Mouse (Mus musculus): ENCODE data around the gene Slc25a35. TPM values are rescaled to one million over a fixed set of nuclear protein-coding genes. Genes with fewer than 3 reads are reported as not detected.
"Not testable (repeated sequence)": the region's sequence is repeated elsewhere in the genome, so short reads cannot be mapped to it uniquely, and the experiment has no call there.

Gene Slc25a35
- polyA plus RNA-seq, 1 experiment from 2014 or later, result 3.4 TPM

DNA sequence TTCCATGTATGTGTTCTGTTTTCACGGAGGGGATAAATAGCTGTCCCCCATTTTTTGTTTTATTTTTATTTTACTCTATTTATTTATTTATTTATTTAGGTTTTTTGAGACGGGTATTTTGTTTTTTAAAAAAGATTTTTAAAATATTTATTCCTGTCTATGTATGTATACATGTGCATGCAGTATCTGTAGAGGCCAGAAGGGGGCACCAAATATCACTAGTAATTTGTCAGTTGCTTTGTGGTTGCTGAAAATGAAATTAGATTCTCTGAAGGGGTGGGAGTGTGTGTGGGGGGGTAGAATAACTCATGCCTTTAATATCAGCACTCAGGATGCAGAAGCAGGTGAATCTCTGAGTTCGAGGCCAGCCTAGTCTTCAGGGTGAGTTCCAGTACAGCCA lies 2.1 kb upstream of the Slc25a35 start:
- peak; percentile 44 for DNase-seq (ENCODE audit: low spot score)
- H3K9ac ChIP-seq (ENCODE audit: low read depth, low read length), result no peak overlapping the region
- no peaks in the 10 kb centered on the region for H3K36me3 ChIP-seq (ENCODE audit: control insufficient read depth, insufficient read depth, low read length)
- H3K9me3 ChIP-seq (ENCODE audit: control insufficient read depth, low read length), result no peaks in the 10 kb centered on the region
- H3K4me1 ChIP-seq (ENCODE audit: control insufficient read depth, insufficient read depth, low read length), result peaks cover 8% of the 10 kb centered on the region
- H3K27me3 ChIP-seq (replicated peaks; ENCODE audit: control insufficient read depth, insufficient read depth, low read length), result no peaks in the 10 kb centered on the region
- no peak overlapping the region for H3K27ac ChIP-seq (replicated peaks; ENCODE audit: low read depth, low read length)
- H3K4me3 ChIP-seq (ENCODE audit: low read depth, low read length), result no peak overlapping the region
- ATAC-seq (ENCODE audit: low read depth), result no peak
- WGBS, result 38% methylated on average over 3 of the region's 3 CpGs
- no peak overlapping the region for H3K4me2 ChIP-seq (ENCODE audit: low read depth, low read length)

DNA sequence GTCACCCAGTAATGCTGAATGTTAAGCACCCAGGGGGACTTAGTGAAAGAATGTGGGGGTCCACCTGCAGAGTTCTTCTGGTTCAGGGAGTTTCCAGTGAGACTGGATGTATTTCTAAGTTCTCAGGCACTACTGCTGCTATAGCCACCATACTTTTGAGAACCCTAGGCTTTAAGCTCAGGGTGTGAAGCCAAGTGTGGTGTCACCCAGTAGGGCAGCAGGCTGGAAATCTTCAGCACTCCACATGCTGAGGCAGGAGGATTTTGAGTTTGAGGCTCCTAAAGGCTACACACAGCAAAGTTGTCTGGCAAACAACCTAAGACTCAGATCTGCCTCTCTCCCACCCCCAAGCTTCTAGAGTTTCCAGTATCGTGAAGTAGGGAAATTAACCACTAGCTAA lies 1.4 kb upstream of the Slc25a35 start:
- H3K9me3 ChIP-seq (ENCODE audit: control insufficient read depth, low read length), result no peaks in the 10 kb centered on the region
- H3K4me3 ChIP-seq (ENCODE audit: low read depth, low read length), result no peak overlapping the region
- H3K4me2 ChIP-seq (ENCODE audit: low read depth, low read length), result 0 out of 2 replicates have a peak overlapping the region, but pooled peaks have one; percentile 90
- no peak for ATAC-seq (ENCODE audit: low read depth)
- WGBS, result 36% methylated on average over 1 of the region's 1 CpGs
- DNase-seq (ENCODE audit: low spot score), result no peak
- H3K27ac ChIP-seq (replicated peaks; ENCODE audit: low read depth, low read length), result no peak overlapping the region
- H3K4me1 ChIP-seq (ENCODE audit: control insufficient read depth, insufficient read depth, low read length), result peaks cover 8% of the 10 kb centered on the region
- no peaks in the 10 kb centered on the region for H3K27me3 ChIP-seq (replicated peaks; ENCODE audit: control insufficient read depth, insufficient read depth, low read length)
- H3K36me3 ChIP-seq (ENCODE audit: control insufficient read depth, insufficient read depth, low read length), result no peaks in the 10 kb centered on the region
- no peak overlapping the region for H3K9ac ChIP-seq (ENCODE audit: low read depth, low read length)

DNA sequence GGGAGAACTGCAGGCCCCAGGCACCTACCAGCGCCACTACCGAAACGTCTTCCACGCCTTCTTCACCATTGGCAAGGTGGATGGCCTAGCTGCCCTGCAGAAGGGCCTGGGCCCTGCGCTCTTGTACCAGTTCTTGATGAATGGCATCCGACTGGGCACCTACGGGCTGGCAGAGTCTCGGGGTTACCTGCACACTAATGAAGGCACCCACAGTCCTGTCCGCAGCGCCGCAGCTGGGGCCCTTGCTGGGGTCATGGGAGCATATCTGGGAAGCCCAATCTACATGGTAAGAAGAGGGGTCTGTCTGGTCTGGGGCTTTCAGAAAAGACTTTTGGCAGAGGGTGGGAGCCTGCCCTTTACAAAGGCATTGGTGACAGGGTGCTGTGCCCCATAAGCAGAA lies 821 bp downstream of the Slc25a35 start:
- H3K27ac ChIP-seq (replicated peaks; ENCODE audit: low read depth, low read length), result no peak overlapping the region
- no peaks in the 10 kb centered on the region for H3K9me3 ChIP-seq (ENCODE audit: control insufficient read depth, low read length)
- no peak for DNase-seq (ENCODE audit: low spot score)
- peaks cover 8% of the 10 kb centered on the region for H3K4me1 ChIP-seq (ENCODE audit: control insufficient read depth, insufficient read depth, low read length)
- no peaks in the 10 kb centered on the region for H3K36me3 ChIP-seq (ENCODE audit: control insufficient read depth, insufficient read depth, low read length)
- peak overlapping the region; percentile 68; the same call in 1 of the 2 replicates for H3K9ac ChIP-seq (ENCODE audit: low read depth, low read length)
- peak overlapping the region; percentile 90 for H3K4me2 ChIP-seq (ENCODE audit: low read depth, low read length)
- WGBS, result 85% methylated on average over 11 of the region's 11 CpGs
- no peak overlapping the region for H3K4me3 ChIP-seq (ENCODE audit: low read depth, low read length)
- no peak for ATAC-seq (ENCODE audit: low read depth)
- no peaks in the 10 kb centered on the region for H3K27me3 ChIP-seq (replicated peaks; ENCODE audit: control insufficient read depth, insufficient read depth, low read length)

DNA sequence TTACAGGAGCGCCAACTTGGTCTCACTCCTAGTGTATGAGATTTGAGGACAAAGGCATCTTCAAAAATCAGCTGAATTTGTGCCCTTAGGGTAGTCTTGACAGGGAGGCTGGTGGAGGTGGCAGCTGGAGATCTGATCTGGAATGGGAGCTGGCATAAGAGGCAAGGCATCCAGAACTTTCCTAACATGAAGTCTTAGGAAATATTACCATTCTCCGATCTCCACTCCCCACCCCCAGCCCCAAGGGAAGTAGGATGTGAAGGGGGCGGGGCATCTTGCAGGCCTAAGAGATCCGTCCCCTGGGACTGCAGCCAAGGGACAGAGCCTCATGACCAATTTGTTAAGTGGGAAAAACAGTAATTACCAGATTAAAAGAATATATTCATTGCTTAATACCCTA lies 2.3 kb downstream of the Slc25a35 start:
- H3K4me3 ChIP-seq (ENCODE audit: low read depth, low read length), result no peak overlapping the region
- DNase-seq (ENCODE audit: low spot score) (peak; percentile 48), ATAC-seq (ENCODE audit: low read depth) (no peak)
- 69% methylated on average over 4 of the region's 4 CpGs for WGBS
- H3K4me2 ChIP-seq (ENCODE audit: low read depth, low read length), result no peak overlapping the region
- H3K9ac ChIP-seq (ENCODE audit: low read depth, low read length), result no peak overlapping the region
- no peaks in the 10 kb centered on the region for H3K27me3 ChIP-seq (replicated peaks; ENCODE audit: control insufficient read depth, insufficient read depth, low read length)
- no peaks in the 10 kb centered on the region for H3K36me3 ChIP-seq (ENCODE audit: control insufficient read depth, insufficient read depth, low read length)
- no peak overlapping the region for H3K27ac ChIP-seq (replicated peaks; ENCODE audit: low read depth, low read length)
- H3K9me3 ChIP-seq (ENCODE audit: control insufficient read depth, low read length), result no peaks in the 10 kb centered on the region
- peaks cover 11% of the 10 kb centered on the region for H3K4me1 ChIP-seq (ENCODE audit: control insufficient read depth, insufficient read depth, low read length)

DNA sequence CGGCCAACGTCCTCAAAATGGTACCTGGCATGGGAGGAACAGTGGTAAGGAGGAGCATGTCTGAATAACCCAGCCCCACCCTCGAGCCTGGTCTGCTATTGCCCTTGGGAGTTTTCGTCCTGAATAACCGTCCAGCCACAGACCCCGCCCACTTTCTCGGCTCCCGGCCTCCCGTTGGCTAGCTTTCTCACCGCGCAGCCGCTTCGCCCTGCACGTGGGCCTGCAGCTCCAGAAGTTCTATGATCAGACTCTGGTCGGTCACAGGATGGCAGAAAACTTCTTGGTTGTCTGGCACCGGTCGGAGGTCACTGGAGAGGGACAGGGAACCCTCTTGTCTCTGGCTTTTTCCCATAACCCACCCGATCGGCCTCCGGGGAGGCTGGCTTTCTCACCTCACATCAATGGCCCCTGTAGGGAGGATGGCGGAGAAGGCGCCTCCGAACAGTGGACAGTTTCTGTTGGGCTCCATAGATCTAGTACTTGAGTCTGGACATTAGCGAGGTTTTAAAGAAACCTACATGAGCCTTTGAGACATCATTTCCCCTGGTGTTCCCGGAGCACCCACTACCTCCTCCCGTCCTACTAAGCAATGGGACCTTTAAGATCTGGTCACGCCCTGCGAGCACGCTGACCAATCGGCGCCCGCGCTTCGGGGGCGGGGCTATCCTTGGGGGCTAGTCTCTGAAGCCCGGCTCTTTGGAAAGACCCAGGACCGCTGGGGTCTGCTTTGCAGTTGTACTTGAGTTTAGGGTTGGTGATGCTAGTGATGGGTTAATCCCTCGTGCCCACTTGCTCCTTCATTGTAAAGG lies 5.5 kb downstream of the Slc25a35 start:
- WGBS, result under 1% methylated on average over 37 of the region's 38 CpGs
- H3K27ac ChIP-seq (replicated peaks; ENCODE audit: low read depth, low read length); H3K4me1 ChIP-seq (ENCODE audit: control insufficient read depth, insufficient read depth, low read length); H3K9me3 ChIP-seq (ENCODE audit: control insufficient read depth, low read length); H3K27me3 ChIP-seq (replicated peaks; ENCODE audit: control insufficient read depth, insufficient read depth, low read length); H3K36me3 ChIP-seq (ENCODE audit: control insufficient read depth, insufficient read depth, low read length): not testable (repeated sequence)
- DNase-seq (ENCODE audit: low spot score), result peak; percentile 91
- Histone ChIP-seq H3K9ac (ENCODE audit: low read depth, low read length) (peak overlapping the region; percentile 39), H3K4me2 (ENCODE audit: low read depth, low read length) (peak overlapping the region; percentile 53), H3K4me3 (ENCODE audit: low read depth, low read length) (peak overlapping the region; percentile 47)
- ATAC-seq (ENCODE audit: low read depth), result peak; percentile 90

DNA sequence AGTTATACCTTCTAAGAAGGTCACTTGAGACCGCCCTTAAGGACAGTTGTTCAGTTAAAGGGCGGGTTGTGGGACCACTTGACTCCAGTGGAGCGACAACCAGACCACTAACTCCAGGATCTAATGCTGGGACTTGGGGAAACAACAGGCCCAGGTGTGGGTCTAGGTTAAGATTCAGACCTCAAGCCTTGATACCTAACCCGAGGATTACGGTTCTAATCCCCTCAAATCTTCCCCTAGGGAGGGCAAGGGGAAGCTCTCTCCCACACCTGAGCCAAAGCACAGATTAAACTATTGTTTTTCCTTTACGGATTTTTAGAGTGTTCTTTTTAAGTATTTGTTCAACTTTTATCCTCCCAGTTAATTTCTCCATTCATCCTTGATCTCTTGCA lies 6.1 kb downstream of the Slc25a35 start:
- DNase-seq (ENCODE audit: low spot score), result no peak
- Histone ChIP-seq H3K4me3 (ENCODE audit: low read depth, low read length) (peak overlapping the region; percentile 47), H3K9ac (ENCODE audit: low read depth, low read length) (peak overlapping the region; percentile 26; the same call in 1 of the 2 replicates), H3K9me3 (ENCODE audit: control insufficient read depth, low read length) (no peaks in the 10 kb centered on the region), H3K4me2 (ENCODE audit: low read depth, low read length) (peak overlapping the region; percentile 53), H3K27ac (replicated peaks; ENCODE audit: low read depth, low read length) (no peak overlapping the region), H3K36me3 (ENCODE audit: control insufficient read depth, insufficient read depth, low read length) (no peaks in the 10 kb centered on the region), H3K27me3 (replicated peaks; ENCODE audit: control insufficient read depth, insufficient read depth, low read length) (no peaks in the 10 kb centered on the region), H3K4me1 (ENCODE audit: control insufficient read depth, insufficient read depth, low read length) (peaks cover 3% of the 10 kb centered on the region)
- WGBS, result 22% methylated on average over 6 of the region's 6 CpGs
- ATAC-seq (ENCODE audit: low read depth), result peak; percentile 53; the same call in 1 of the 2 replicates

DNA sequence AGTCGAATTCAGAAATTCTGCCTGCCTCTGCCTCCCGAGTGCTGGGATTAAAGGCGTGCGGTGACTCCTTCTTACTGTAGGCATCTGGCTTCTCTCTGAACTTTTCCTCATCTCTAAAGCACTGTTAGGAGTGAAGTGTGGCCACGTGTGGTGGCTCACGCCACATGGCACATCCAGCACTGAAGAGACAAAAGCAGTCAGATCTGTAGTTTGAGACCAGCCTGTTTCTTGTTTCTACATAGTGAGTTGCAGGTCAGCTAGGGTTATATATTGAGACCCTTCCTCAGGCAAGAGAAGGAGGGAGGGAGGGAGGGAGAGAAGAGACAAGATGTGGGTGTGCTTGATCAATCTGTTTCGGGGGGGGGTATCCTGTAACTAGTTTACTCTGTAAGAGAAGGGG lies 7.2 kb downstream of the Slc25a35 start, which contains the start of gene Rangrf:
Gene Rangrf, minus strand, starts transcription at position 101 of the 400 bp plus-strand sequence.
- no peaks in the 10 kb centered on the region for H3K27me3 ChIP-seq (replicated peaks; ENCODE audit: control insufficient read depth, insufficient read depth, low read length)
- peak within 1 kb of the TSS; percentile 47 for H3K4me3 ChIP-seq (ENCODE audit: low read depth, low read length)
- 73% methylated on average over 7 of the region's 7 CpGs for WGBS
- peak within 1 kb of the TSS; percentile 53 for H3K4me2 ChIP-seq (ENCODE audit: low read depth, low read length)
- no peaks in the 10 kb centered on the region for H3K9me3 ChIP-seq (ENCODE audit: control insufficient read depth, low read length)
- no peak for DNase-seq (ENCODE audit: low spot score)
- no peak for ATAC-seq (ENCODE audit: low read depth)
- H3K9ac ChIP-seq (ENCODE audit: low read depth, low read length), result peak within 1 kb of the TSS; percentile 26; the same call in 1 of the 2 replicates
- no peak within 1 kb of the TSS for H3K27ac ChIP-seq (replicated peaks; ENCODE audit: low read depth, low read length)
- peaks cover 3% of the 10 kb centered on the region for H3K4me1 ChIP-seq (ENCODE audit: control insufficient read depth, insufficient read depth, low read length)
- H3K36me3 ChIP-seq (ENCODE audit: control insufficient read depth, insufficient read depth, low read length), result no peaks in the 10 kb centered on the region

DNA sequence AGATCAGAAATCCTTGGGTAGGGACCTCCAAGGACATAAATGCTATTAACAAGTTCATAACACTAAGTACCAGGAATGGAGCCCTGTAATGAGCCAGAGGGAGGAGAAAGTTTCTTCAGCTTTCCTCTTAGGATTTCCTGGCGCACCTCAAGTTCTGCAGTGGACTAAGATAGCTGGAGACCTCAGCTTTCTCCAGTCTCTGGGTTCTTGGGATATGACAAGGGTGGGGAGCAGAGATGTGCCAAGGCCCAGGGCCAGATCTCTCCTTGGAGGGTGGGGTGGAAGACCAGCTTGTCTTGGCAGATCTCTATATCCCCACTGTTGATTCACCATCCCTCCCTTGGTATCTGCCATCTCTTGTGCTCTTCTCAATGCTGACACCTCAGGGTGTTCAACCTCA lies 7.7 kb downstream of the Slc25a35 start:
- Histone ChIP-seq H3K4me2 (ENCODE audit: low read depth, low read length) (no peak overlapping the region), H3K4me1 (ENCODE audit: control insufficient read depth, insufficient read depth, low read length) (peaks cover 3% of the 10 kb centered on the region), H3K27ac (replicated peaks; ENCODE audit: low read depth, low read length) (no peak overlapping the region), H3K27me3 (replicated peaks; ENCODE audit: control insufficient read depth, insufficient read depth, low read length) (no peaks in the 10 kb centered on the region), H3K9ac (ENCODE audit: low read depth, low read length) (no peak overlapping the region), H3K4me3 (ENCODE audit: low read depth, low read length) (no peak overlapping the region), H3K9me3 (ENCODE audit: control insufficient read depth, low read length) (no peaks in the 10 kb centered on the region), H3K36me3 (ENCODE audit: control insufficient read depth, insufficient read depth, low read length) (no peaks in the 10 kb centered on the region)
- WGBS, result 89% methylated on average over 1 of the region's 1 CpGs
- DNase-seq (ENCODE audit: low spot score), result no peak
- no peak for ATAC-seq (ENCODE audit: low read depth)

DNA sequence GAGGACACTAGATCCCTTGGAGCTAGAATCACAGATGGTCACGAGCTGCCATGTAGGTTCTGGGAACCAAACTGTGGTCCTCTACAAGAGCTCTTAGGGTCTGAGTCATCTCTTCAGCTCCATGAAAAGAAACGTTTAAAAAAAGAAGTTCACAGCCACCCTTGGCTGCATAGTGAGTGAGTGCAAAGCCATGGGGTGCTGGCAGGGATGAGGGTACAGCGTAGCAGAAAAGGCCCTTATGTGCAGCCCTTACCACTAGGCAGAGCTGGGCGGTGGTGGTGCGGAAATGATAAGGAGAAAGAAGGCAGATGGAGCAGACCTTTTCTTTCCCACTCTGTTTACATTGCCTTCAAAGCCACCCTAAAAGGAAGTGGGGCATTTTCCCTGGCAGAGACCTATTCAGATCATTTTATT lies 11.4 kb downstream of the Slc25a35 start:
- no peak overlapping the region for H3K4me2 ChIP-seq (ENCODE audit: low read depth, low read length)

More for the DNA sequence above, 11.4 kb downstream of the Slc25a35 start:
- Histone ChIP-seq H3K9me3 (ENCODE audit: control insufficient read depth, low read length) (no peaks in the 10 kb centered on the region), H3K4me3 (ENCODE audit: low read depth, low read length) (no peak overlapping the region), H3K4me1 (ENCODE audit: control insufficient read depth, insufficient read depth, low read length) (no peaks in the 10 kb centered on the region), H3K27me3 (replicated peaks; ENCODE audit: control insufficient read depth, insufficient read depth, low read length) (no peaks in the 10 kb centered on the region), H3K27ac (replicated peaks; ENCODE audit: low read depth, low read length) (no peak overlapping the region), H3K9ac (ENCODE audit: low read depth, low read length) (no peak overlapping the region), H3K36me3 (ENCODE audit: control insufficient read depth, insufficient read depth, low read length) (no peaks in the 10 kb centered on the region)
- no peak for DNase-seq (ENCODE audit: low spot score)
- WGBS, result 64% methylated on average over 5 of the region's 5 CpGs
- ATAC-seq (ENCODE audit: low read depth), result no peak
